Mouse (Mus musculus): ENCODE measurements at regions not wholly inside any gene's neighbourhood (a gene's known extent, or its start where the extent isn't known, plus 50 kb on each side); places are given as distances from the start of the nearest gene placed in this dataset.

DNA sequence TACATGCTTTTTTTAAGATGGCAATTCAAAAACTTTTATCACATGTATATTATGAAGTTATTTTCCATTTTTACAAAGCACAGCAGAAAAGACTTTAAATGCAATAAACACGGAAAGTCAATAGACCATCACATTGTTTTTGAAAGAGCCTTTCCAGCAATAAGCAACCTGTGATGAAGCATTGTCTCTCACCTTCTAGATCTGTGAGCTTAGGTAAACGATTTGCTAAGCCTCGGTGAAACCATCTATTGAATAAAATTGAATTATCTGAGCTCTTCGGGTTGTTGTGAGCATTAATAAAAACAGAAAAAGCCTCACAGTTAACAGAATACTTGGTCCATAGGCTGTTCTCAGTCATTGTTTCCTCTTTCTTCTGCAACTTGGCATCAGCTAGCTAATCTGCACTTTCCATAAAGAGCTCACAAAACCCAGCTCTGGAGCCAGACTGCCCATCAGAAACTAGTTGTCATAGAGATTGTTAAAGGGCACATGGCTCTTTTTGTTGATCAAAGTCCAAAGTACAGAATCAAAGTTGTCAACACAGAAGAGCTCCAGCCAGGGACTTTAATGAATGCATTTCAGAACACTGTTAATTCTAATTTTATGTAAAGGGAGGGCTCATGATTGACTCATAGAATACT lies 261.5 kb downstream of the Atp6ap1l start:
- no peak for TF ChIP-seq CTCF (IDR thresholded peaks at IDR 0.05; ENCODE audit: low read depth)
- TF ChIP-seq EP300 (optimal IDR thresholded peaks at IDR 0.05), result no peak

All from stomach, postnatal 0 days (tissue).